Mouse (Mus musculus) C2C12 (cell line): Measurements from ENCODE around the gene Rhox4d. TPM values are rescaled to one million over a fixed set of nuclear protein-coding genes. Genes with fewer than 3 reads are reported as not detected.
"Not testable (repeated sequence)": the region's sequence is repeated elsewhere in the genome, so short reads cannot be mapped to it uniquely, and the experiment has no call there.

Source experiments
- H3K27me3 ChIP-seq: one replicate; pipeline ENCODE4 v1.6.1; 2011; ENCODE audit not compliant: control insufficient read depth, insufficient read depth, insufficient read length
- H3K36me3 ChIP-seq: one replicate; pipeline ENCODE4 v1.6.1; 2011; ENCODE audit not compliant: control insufficient read depth, insufficient read depth
- H3K4me3 ChIP-seq: one replicate; pipeline ENCODE4 v1.5.1; 2011; ENCODE audit warnings: mild to moderate bottlenecking, control low read depth; ENCODE audit not compliant: poor library complexity, insufficient read depth, severe bottlenecking
- H3K79me2 ChIP-seq: one replicate; pipeline ENCODE4 v1.6.1; 2011; ENCODE audit not compliant: control insufficient read depth, insufficient read depth
- H3K79me3 ChIP-seq: one replicate; pipeline ENCODE4 v1.6.1; 2011; ENCODE audit warnings: low read depth, control low read depth
- H3ac ChIP-seq: one replicate; pipeline ENCODE3; 2011; ENCODE audit warnings: low read depth; ENCODE audit not compliant: control insufficient read depth, insufficient read length
- long read RNA-seq, 2 experiments: library from polyadenylated mRNA; unstranded; transcript quantifications; one replicate each; pipeline ENCODE4 v2.0.0; 2019 to 2020
- polyA plus RNA-seq: library from polyadenylated mRNA; unstranded; fragments of >200 nt; fragmentation: generic; extraction: Trizol; gene quantifications from one replicate; pipeline ENCODE4 v1.2.1, GENCODE M21; 2012; ENCODE audit warnings: missing spikeins

The Rhox4d gene
- polyA plus RNA-seq = not detected
- long read RNA-seq, experiment 1 = 0 reads
- long read RNA-seq, experiment 2 = 0 reads

GRCm38 (mm10) chrX:37514059-37514458 lies at the start of gene Rhox4d:
TSS of gene Rhox4d (plus strand) at chrX:37514359.
- not testable (repeated sequence) for H3K4me3 ChIP-seq, H3K36me3 ChIP-seq, H3K79me3 ChIP-seq, H3ac ChIP-seq, H3K27me3 ChIP-seq, H3K79me2 ChIP-seq

GRCm38 (mm10) chrX:37480037-37480436 lies 34.1 kb upstream of the Rhox4d start, which contains the start of gene Rhox4c:
TSS of gene Rhox4c (plus strand) at chrX:37480337.
- H3K27me3 ChIP-seq, H3K79me2 ChIP-seq, H3K36me3 ChIP-seq, H3ac ChIP-seq, H3K79me3 ChIP-seq, H3K4me3 ChIP-seq: not testable (repeated sequence)

DNA sequence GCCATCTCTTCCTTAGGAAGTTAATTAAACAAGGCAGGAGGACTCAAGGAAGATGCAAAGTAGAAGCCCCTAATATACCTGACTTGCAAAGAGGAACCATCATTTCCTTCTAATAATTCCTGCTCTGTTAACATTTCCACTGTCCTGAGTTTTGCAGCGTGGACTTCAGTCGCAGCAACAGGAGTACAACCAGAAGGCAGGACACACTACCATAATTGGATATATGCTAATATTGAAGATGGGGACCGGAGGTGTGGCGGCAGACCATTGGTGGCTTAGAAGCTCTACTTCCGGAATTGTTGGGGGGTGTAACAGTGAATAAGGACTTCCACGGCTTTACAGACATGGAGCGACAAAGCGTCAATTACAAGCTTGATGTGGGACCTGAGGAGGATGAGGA lies 16.0 kb downstream of the Rhox4d start, which contains the start of gene Rhox2e:
Gene Rhox2e, plus strand, starts transcription at position 301 of the 400 bp plus-strand sequence.
- not testable (repeated sequence) for H3K36me3 ChIP-seq, H3K4me3 ChIP-seq, H3ac ChIP-seq, H3K27me3 ChIP-seq, H3K79me2 ChIP-seq, H3K79me3 ChIP-seq

DNA sequence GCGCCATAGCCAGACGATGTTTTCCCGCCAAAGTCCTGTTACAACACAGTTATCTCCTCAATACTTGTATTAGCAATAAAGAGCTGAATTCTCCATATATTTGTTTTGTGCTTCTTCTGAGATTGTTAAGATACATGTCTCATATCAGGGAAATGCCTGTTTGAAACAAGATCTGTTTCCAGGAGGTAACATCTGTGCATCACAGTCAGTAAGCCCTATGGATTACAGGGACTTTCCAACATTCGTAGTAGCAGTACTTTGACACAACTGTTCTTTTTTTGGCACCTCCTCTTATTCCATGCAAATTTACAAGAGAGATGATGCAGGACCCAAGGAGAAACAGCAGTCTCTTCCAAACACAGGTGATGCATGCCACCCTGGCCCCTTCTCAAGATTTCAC lies 27.6 kb downstream of the Rhox4d start, which contains the start of gene Rhox3e:
Gene Rhox3e, plus strand, starts transcription at position 301 of the 400 bp plus-strand sequence.
- not testable (repeated sequence) for H3K79me3 ChIP-seq

DNA sequence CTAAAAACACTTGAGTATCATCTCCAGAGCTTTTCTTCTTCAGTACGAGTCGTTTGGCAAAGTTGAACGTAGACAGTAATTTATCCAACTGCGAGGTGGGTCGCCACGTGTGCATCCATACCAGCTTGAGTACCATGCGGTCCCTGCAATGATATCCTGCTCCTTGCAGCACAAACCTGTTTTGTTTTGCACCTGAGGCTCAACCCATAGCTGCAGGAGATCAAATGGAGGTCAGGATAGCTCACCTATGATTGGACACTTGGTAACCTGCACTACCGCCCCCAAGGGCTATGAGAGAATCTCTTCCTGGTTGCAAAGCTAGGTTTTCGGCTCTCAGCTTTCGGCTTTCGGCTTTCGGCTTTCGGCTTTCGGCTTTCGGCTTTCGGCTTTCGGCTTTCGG lies 43.0 kb downstream of the Rhox4d start, which contains the start of gene Rhox4e:
Gene Rhox4e, plus strand, starts transcription at position 301 of the 400 bp plus-strand sequence.
- not testable (repeated sequence) for H3K79me2 ChIP-seq, H3K27me3 ChIP-seq, H3ac ChIP-seq, H3K36me3 ChIP-seq, H3K79me3 ChIP-seq, H3K4me3 ChIP-seq

More for the DNA sequence above, 27.6 kb downstream of the Rhox4d start, which contains the start of gene Rhox3e:
- H3K4me3 ChIP-seq, H3K27me3 ChIP-seq, H3K36me3 ChIP-seq, H3K79me2 ChIP-seq, H3ac ChIP-seq: not testable (repeated sequence)

Other genes with a start within 250 kb of the Rhox4d start
- not detected for gene Rhox4a, start 249.0 kb upstream of the Rhox4d start, polyA plus RNA-seq
- gene Rhox3a2, start 134.3 kb upstream of the Rhox4d start, polyA plus RNA-seq = not detected
- not detected for gene Rhox4a2, start 123.5 kb upstream of the Rhox4d start, polyA plus RNA-seq
- not detected for gene Rhox2b, start 102.3 kb upstream of the Rhox4d start, polyA plus RNA-seq
- not detected for gene Rhox4b, start 81.9 kb upstream of the Rhox4d start, polyA plus RNA-seq
- gene Rhox2c, start 60.7 kb upstream of the Rhox4d start, polyA plus RNA-seq = not detected
- gene Rhox3c, start 55.8 kb upstream of the Rhox4d start, polyA plus RNA-seq = not detected
- gene Rhox4c, start 34.0 kb upstream of the Rhox4d start, polyA plus RNA-seq = not detected
- gene Rhox2d, start 20.9 kb upstream of the Rhox4d start, polyA plus RNA-seq = not detected
- not detected for gene Rhox2e, start 16.1 kb downstream of the Rhox4d start, polyA plus RNA-seq
- gene Rhox3e, start 27.7 kb downstream of the Rhox4d start, polyA plus RNA-seq = not detected
- gene Rhox4e, start 43.1 kb downstream of the Rhox4d start, polyA plus RNA-seq = not detected
- not detected for gene Rhox2f, start 57.0 kb downstream of the Rhox4d start, polyA plus RNA-seq
- gene Rhox3f, start 66.6 kb downstream of the Rhox4d start, polyA plus RNA-seq = not detected
- not detected for gene Rhox4f, start 93.3 kb downstream of the Rhox4d start, polyA plus RNA-seq
- gene Rhox3g, start 114.3 kb downstream of the Rhox4d start, polyA plus RNA-seq = not detected
- not detected for gene Rhox2g, start 129.1 kb downstream of the Rhox4d start, polyA plus RNA-seq
- gene Rhox4g, start 137.0 kb downstream of the Rhox4d start, polyA plus RNA-seq = not detected
- not detected for gene Rhox3h, start 154.4 kb downstream of the Rhox4d start, polyA plus RNA-seq
- 0.06 TPM for gene Rhox2h, start 158.9 kb downstream of the Rhox4d start, polyA plus RNA-seq